ENCODE assay signal across 8 mouse cellular contexts in genomic region chr1:119836479-119837015, GRCm38 (mm10). TPM values are rescaled to one million over a fixed set of nuclear protein-coding genes. Genes with fewer than 3 reads are reported as not detected.
A peak's percentile ranks its signal among the peaks of the same experiment; 100 is the strongest.
DNase-seq lines count a peak whose midpoint lies in the region; ATAC-seq and TF ChIP-seq lines count a peak whose summit lies in the region.

No protein-coding gene starts in this region.

- H3K4me1 ChIP-seq in kidney, embryonic 15.5 days = peaks cover 8% of the 10 kb centered on the region; the same call in 1 of the 2 replicates
- no peaks in the 10 kb centered on the region for H3K4me1 ChIP-seq in ES-Bruce4 (ENCODE audit: control insufficient read depth, insufficient read depth, low read length)
- peaks cover 21% of the 10 kb centered on the region for H3K4me1 ChIP-seq in embryonic facial prominence, embryonic 10.5 days
- peaks cover 11% of the 10 kb centered on the region for H3K4me1 ChIP-seq in hindbrain, embryonic 12.5 days
- peaks cover 17% of the 10 kb centered on the region for H3K4me1 ChIP-seq in liver, embryonic 15.5 days (replicated peaks)
- peaks cover 28% of the 10 kb centered on the region for H3K4me1 ChIP-seq in neural tube, embryonic 13.5 days (replicated peaks)

- H3K4me2 ChIP-seq in kidney, embryonic 15.5 days = peak overlapping the region; percentile 69
- H3K4me2 ChIP-seq in hindbrain, embryonic 12.5 days (replicated peaks) = peak overlapping the region; percentile 74
- peak overlapping the region; percentile 90 for H3K4me2 ChIP-seq in liver, embryonic 15.5 days
- peak overlapping the region; percentile 73 for H3K4me2 ChIP-seq in neural tube, embryonic 13.5 days

- ATAC-seq in kidney, embryonic 15.5 days (replicated peaks; ENCODE audit: low FRiP score) = no peak
- ATAC-seq in hindbrain, embryonic 12.5 days (ENCODE audit: low FRiP score) = no peak
- ATAC-seq in liver, embryonic 15.5 days (ENCODE audit: insufficient read depth) = peak; percentile 11
- no peak for ATAC-seq in neural tube, embryonic 13.5 days (ENCODE audit: low read depth)

- no peak for DNase-seq in kidney, adult 9 months
- DNase-seq in embryonic facial prominence, embryonic 10.5 days (ENCODE audit: low spot score) = peak; percentile 71
- DNase-seq in ovary, postnatal 36 days (ENCODE audit: low spot score) = no peak

- H3K27ac ChIP-seq in kidney, embryonic 15.5 days = peak overlapping the region; percentile 93
- no peak overlapping the region for H3K27ac ChIP-seq in ES-Bruce4 (ENCODE audit: insufficient read depth, low read length)
- H3K27ac ChIP-seq in embryonic facial prominence, embryonic 10.5 days (replicated peaks) = peak overlapping the region; percentile 97
- peak overlapping the region; percentile 96 for H3K27ac ChIP-seq in hindbrain, embryonic 12.5 days
- H3K27ac ChIP-seq in liver, embryonic 15.5 days (replicated peaks) = peak overlapping the region; percentile 88
- peak overlapping the region; percentile 96 for H3K27ac ChIP-seq in neural tube, embryonic 13.5 days (replicated peaks)

- H3K4me3 ChIP-seq in kidney, embryonic 15.5 days (replicated peaks) = peak overlapping the region; percentile 80
- peak overlapping the region; percentile 88 for H3K4me3 ChIP-seq in ES-Bruce4 (ENCODE audit: low read depth, low read length)
- H3K4me3 ChIP-seq in embryonic facial prominence, embryonic 10.5 days = peak overlapping the region; percentile 93
- peak overlapping the region; percentile 88 for H3K4me3 ChIP-seq in hindbrain, embryonic 12.5 days
- H3K4me3 ChIP-seq in liver, embryonic 15.5 days (replicated peaks) = peak overlapping the region; percentile 90
- H3K4me3 ChIP-seq in neural tube, embryonic 13.5 days = peak overlapping the region; percentile 81

- WGBS in kidney, embryonic 15.5 days = 0% methylated on average over 29 of the region's 31 CpGs
- WGBS in embryonic facial prominence, embryonic 10.5 days = under 1% methylated on average over 31 of the region's 31 CpGs
- WGBS in hindbrain, embryonic 12.5 days = under 1% methylated on average over 27 of the region's 31 CpGs
- WGBS in liver, embryonic 15.5 days (ENCODE audit: insufficient replicate concordance) = under 1% methylated on average over 31 of the region's 31 CpGs
- under 1% methylated on average over 30 of the region's 31 CpGs for WGBS in neural tube, embryonic 13.5 days

- peak overlapping the region; percentile 86 for H3K9ac ChIP-seq in kidney, embryonic 15.5 days
- H3K9ac ChIP-seq in ES-Bruce4 (ENCODE audit: low read depth, poor library complexity, severe bottlenecking) = peak overlapping the region; percentile 87
- peak overlapping the region; percentile 90 for H3K9ac ChIP-seq in hindbrain, embryonic 12.5 days
- H3K9ac ChIP-seq in liver, embryonic 15.5 days = peak overlapping the region; percentile 77
- H3K9ac ChIP-seq in neural tube, embryonic 13.5 days = peak overlapping the region; percentile 92

- no peak for TF ChIP-seq EP300 in ES-Bruce4 (IDR thresholded peaks at IDR 0.05; ENCODE audit: insufficient read depth, low read depth, low read length)

- no peaks in the 10 kb centered on the region for H3K36me3 ChIP-seq in kidney, embryonic 15.5 days
- no peaks in the 10 kb centered on the region for H3K36me3 ChIP-seq in ES-Bruce4 (ENCODE audit: control insufficient read depth, insufficient read depth, low read length, poor library complexity, severe bottlenecking)
- H3K36me3 ChIP-seq in embryonic facial prominence, embryonic 10.5 days (replicated peaks) = no peaks in the 10 kb centered on the region
- H3K36me3 ChIP-seq in hindbrain, embryonic 12.5 days = no peaks in the 10 kb centered on the region
- H3K36me3 ChIP-seq in liver, embryonic 15.5 days (replicated peaks) = no peaks in the 10 kb centered on the region
- H3K36me3 ChIP-seq in neural tube, embryonic 13.5 days = no peaks in the 10 kb centered on the region

- no peak for TF ChIP-seq CTCF in ES-Bruce4 (IDR thresholded peaks at IDR 0.05; ENCODE audit: low read depth, low read length)

- no peaks in the 10 kb centered on the region for H3K27me3 ChIP-seq in kidney, embryonic 15.5 days
- H3K27me3 ChIP-seq in ES-Bruce4 (ENCODE audit: control insufficient read depth, insufficient read depth, low read length, poor library complexity, severe bottlenecking) = no peaks in the 10 kb centered on the region
- H3K27me3 ChIP-seq in embryonic facial prominence, embryonic 10.5 days (replicated peaks; ENCODE audit: low read depth, poor library complexity, severe bottlenecking) = no peaks in the 10 kb centered on the region
- H3K27me3 ChIP-seq in hindbrain, embryonic 12.5 days = no peaks in the 10 kb centered on the region
- H3K27me3 ChIP-seq in liver, embryonic 15.5 days = peaks cover 14% of the 10 kb centered on the region
- no peaks in the 10 kb centered on the region for H3K27me3 ChIP-seq in neural tube, embryonic 13.5 days

- no peaks in the 10 kb centered on the region for H3K9me3 ChIP-seq in kidney, embryonic 15.5 days (replicated peaks)
- no peaks in the 10 kb centered on the region for H3K9me3 ChIP-seq in ES-Bruce4 (replicated peaks; ENCODE audit: control insufficient read depth, insufficient read depth, low read length, poor library complexity, severe bottlenecking)
- H3K9me3 ChIP-seq in embryonic facial prominence, embryonic 10.5 days = no peaks in the 10 kb centered on the region
- H3K9me3 ChIP-seq in hindbrain, embryonic 12.5 days (replicated peaks) = no peaks in the 10 kb centered on the region
- H3K9me3 ChIP-seq in liver, embryonic 15.5 days (replicated peaks) = no peaks in the 10 kb centered on the region
- no peaks in the 10 kb centered on the region for H3K9me3 ChIP-seq in neural tube, embryonic 13.5 days

- TF ChIP-seq POLR2A in ES-Bruce4 (IDR thresholded peaks at IDR 0.05; ENCODE audit: insufficient read depth, low read length) = no peak

RNA-seq across cellular contexts. Expression of gene Ptpn4, which starts 0.9 kb away (rescaled TPM):
- polyA plus RNA-seq in kidney, embryonic 15.5 days (2015; fragmentation: Nextera tagmentation; extraction: Ambion mirVana) = 6.7 and 7.9 TPM in 2 replicates
- 20.9 and 29.2 TPM in 2 replicates for polyA plus RNA-seq in ES-Bruce4 (2011; ENCODE audit: insufficient read depth, insufficient read length, low read depth, missing spikeins)
- polyA plus RNA-seq in embryonic facial prominence, embryonic 10.5 days (2016; fragmentation: Nextera tagmentation; extraction: Ambion mirVana) = 5.4 and 6.3 TPM in 2 replicates
- polyA plus RNA-seq in hindbrain, embryonic 12.5 days (2016; fragmentation: Nextera tagmentation; extraction: Ambion mirVana) = 14.1 and 16.4 TPM in 2 replicates
- polyA plus RNA-seq in liver, embryonic 15.5 days (2015; fragmentation: Nextera tagmentation; extraction: Ambion mirVana) = 1.3 and 1.9 TPM in 2 replicates
- 8.3 and 18.8 TPM in 2 replicates for polyA plus RNA-seq in neural tube, embryonic 13.5 days (2015; fragmentation: Nextera tagmentation; extraction: Ambion mirVana)
